Mouse (Mus musculus): ENCODE measurements around the gene Arhgef3.

Arhgef3 gene

GRCm38 (mm10) chr14:27164639-27165038 lies 49.9 kb downstream of the Arhgef3 start:
- DNase-seq (ENCODE audit: low read depth, low spot score): no peak

DNA sequence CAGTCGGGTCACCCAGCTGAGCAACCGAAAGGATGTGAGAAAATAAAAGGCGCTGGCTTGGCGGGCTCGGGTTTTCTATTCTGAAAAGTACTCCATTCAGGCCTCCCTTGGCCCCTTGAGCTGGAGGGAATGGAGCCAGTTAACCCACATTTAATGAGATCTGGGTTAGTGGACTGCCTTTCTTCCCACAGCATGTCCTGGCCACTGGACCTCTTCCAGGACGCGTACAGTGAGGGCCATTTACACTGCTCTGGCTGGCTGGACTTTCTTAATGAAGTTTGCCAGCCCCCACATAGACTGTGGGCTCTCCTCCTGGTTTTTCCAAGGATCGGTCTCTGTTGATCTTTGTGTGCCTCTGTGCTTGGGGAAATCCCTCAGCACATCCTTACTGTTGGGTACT lies 52.1 kb downstream of the Arhgef3 start:
- DNase-seq (ENCODE audit: low read depth, low spot score): no peak

GRCm38 (mm10) chr14:27167177-27167576 lies 52.5 kb downstream of the Arhgef3 start:
- DNase-seq (ENCODE audit: low read depth, low spot score): no peak

GRCm38 (mm10) chr14:27168387-27168786 lies 53.7 kb downstream of the Arhgef3 start:
- no peak for DNase-seq (ENCODE audit: low read depth, low spot score)

DNA sequence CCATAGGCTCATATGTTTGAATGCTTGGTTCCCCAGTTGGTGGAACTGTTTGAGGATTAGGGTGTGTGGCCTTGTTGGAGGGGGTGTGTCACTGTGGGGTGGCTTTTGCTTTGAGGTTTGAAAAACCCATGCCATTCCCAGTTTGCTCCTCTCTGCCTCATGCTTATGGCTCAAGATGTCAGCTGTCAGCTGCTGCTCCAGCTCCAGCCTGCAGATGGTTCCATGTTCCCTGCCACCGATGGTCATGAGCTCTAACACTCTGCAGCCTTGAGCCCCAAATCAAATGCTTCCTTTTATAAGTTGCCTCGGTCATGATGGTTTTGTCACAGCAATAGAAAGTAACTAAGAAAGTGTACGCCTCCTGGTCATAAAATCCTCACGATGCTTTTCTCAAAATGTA lies 54.6 kb downstream of the Arhgef3 start:
- no peak for DNase-seq (ENCODE audit: low read depth, low spot score)

DNA sequence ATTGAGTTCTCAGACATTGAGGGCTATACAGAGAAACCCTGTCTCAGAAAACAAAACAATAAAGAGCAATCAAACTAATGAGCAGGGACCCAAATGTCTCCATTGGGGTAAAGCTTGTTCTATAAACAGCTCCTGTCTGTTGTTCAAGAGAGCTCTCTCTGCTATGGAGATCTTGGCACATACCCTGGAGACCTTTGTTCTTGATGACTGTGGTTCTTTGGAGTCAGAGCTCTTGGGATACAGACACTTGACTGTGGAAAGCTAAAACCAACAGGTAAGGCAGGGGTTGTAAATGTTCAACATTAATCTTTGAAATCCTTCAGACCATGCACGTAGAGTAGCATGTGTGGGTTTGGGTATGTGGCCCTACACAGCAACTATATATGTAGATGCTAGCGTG lies 55.7 kb downstream of the Arhgef3 start:
- no peak for DNase-seq (ENCODE audit: low read depth, low spot score)

- no peak for DNase-seq (ENCODE audit: low read depth, low spot score)
Observed at GRCm38 (mm10) chr14:27171175-27171830, 56.6 kb downstream of the Arhgef3 start.

DNA sequence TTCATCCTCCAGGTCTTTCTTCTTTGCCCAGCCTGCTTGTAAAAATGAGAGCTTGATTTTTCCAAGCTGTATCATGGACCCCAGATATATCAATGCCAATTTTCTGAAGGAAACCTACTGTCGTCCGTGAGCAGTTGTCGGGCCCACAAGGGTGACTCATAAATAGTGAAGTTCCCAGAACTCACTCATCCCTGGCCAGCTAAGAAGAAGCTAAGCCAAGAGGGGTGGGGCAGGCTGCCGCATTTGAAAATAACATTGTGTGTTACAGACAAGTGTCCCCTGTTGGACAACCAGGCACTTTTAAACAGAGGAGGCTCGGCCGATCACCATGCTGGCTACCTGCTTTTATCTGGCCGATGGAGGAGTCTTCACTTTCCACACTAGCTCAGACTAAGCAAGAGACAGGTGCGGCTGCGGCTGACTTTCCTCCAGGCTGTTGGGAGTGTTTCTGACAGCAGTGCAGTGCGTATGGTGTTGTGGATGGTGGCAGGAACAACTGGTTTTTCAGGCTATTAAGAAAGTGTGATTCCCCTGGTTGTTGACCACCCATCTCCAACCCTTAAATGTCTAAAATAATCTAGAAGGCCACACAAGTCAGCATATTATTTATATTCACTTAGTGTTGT lies 58.6 kb downstream of the Arhgef3 start:
- DNase-seq (ENCODE audit: low read depth, low spot score): no peak

DNA sequence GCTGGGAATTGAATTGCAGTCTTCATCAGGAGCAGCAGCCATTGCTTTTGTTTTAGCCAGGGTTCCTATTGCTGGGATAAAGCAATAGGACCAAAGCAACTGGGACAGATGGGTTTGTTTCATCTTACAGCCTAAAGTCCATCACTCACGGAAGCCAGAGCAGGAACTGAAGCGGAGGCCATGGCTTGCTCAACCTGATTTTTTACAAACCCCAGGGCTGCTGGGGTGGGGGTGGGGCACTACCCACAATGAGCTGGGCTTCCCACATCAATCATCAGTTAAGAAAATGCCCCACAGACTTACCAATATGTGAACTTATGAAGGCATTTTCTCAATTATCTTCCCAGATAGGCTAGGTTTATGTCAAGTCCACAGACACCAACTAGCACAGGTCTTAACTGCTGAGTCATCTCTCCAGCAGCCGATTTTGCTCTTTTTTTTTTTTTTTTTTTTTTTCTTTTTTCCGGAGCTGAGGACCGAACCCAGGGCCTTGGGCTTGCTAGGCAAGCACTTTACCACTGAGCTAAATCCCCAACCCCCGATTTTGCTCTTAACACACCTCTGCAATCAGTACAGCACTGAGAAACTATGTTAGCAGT lies 59.6 kb downstream of the Arhgef3 start:
- no peak for DNase-seq (ENCODE audit: low read depth, low spot score)

- no peak for DNase-seq (ENCODE audit: low read depth, low spot score)
Observed at GRCm38 (mm10) chr14:27174831-27175301, 60.2 kb downstream of the Arhgef3 start.

- no peak for DNase-seq (ENCODE audit: low read depth, low spot score)
Observed at GRCm38 (mm10) chr14:27175343-27175742, 60.6 kb downstream of the Arhgef3 start.

DNA sequence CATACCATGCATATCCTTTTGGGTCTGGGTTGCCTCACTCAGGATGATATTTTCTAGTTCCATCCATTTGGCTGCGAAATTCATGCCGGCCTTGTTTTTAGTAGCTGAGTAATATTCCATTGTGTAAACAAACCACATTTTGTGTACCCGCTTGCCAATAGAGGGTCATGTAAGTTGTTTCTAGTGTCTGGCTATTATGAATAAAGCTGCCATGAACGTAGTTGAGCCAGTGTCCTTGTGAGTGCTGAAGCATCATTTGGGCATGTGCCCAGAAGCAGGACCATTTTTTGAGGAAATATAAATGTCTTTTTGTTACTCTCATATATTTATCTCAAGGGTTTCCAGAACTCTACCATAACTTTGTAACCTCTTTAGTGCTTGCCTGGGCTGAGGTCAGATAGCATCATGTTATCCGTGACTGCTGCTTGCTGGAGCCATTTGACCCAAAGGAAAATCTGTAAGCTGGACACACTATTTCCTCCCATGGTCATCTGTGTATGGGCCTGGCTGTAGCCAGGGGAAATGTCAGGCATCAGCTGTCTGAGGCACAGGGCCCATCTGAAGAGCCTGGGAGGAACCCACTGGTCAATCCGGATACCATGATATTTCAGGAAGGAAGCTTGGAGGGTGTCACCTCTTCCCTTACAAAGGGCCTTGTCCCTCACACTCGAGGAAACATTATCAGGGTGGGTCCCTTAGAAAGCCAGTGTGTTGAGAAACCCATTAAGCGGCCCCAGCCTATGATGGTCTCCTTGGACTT lies 63.3 kb downstream of the Arhgef3 start:
- no peak for DNase-seq (ENCODE audit: low read depth, low spot score)

DNA sequence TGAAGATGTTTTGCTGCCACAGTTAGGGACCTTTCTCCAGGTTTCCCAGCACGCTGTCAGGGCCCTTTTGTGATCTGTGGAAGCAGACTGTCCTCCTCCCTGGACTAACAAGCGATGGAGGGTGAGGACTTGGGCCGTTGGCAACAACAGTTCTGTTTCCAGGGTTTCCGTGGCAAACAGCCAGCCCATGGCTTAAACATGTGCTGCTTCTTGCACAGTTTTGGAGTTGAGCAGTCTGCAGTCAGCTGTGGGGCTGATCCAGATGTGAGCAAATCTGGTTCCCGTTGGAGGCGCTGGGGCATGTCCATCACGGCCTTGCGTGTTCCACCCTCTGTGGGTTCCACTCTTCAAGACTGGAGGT lies 63.8 kb downstream of the Arhgef3 start:
- no peak for DNase-seq (ENCODE audit: low read depth, low spot score)

DNA sequence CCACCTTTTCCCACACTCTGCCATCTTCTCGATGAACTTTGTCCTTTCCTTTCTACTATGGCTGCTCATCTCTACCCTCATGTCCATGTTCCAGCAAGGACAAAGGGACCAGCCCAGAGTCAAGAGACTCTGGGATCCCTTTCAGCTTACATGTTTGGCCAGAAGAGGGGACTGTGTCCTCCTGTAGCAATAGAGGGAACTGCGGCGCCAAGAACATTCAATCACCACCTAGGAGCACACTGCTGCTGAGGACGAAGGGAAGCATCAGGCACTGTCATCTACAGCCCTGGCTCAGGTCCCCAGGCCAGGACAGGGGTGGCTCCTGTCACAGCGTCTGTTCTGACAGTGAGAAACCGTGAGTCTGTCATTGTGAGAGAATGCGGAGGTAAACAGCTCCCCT lies 65.1 kb downstream of the Arhgef3 start:
- DNase-seq (ENCODE audit: low read depth, low spot score): no peak

DNA sequence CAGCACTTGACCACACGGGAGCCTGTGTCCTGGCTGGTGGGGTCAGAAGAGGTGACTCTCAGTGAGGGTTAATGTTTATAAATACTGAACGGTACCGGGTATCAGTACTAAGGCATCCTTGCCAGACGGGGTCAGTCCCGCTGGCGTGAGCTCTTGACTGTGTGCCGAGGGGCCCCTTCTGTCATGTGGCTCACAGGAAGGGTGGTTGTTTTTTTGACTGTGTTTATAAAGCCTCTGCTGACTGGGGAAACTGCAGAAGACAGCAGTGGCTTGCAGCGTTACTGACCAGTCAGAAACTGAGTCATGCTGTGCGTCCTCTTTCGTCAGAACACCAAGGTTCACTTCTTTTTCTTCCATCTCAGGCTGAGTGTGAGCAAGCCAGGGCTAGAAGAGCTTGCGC lies 67.4 kb downstream of the Arhgef3 start:
- no peak for DNase-seq (ENCODE audit: low read depth, low spot score)

DNA sequence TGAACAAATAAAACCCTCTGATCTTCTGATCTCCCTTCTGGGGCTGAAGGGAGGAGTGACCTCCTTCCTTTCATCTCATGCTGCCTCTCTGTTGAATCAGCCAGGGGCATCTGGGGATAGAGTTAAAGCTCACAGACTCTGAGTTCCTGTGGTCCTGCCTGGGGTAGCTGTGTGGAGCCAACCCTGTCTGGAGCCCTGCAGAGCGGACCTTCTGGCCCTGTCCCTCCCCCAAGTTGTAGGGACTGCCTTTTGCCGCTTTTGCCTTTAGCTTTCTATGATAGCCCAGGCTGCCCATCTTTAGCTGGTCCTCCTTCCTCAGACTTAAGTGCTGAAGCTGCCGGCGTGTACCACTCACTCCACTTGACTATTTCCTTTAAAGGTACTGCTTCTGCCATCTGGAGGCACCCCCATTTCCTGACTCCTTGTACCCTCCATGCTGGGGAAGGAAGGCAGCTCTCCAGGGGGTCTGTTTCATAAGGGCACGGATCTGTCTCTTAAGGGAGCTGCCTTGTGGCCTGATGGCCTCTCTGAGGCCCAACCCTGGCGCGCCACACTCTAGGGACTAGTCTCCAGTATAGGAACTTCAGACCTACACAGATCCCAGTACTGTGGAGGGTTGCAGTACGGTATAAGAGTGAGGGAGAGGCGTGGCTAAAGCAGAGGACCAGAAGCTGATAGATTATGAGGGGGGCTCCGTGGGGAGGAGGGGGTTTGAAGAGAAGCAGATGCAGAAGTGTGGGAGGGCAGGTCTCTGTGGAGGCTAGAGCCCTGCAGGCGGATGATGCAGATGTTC lies 68.1 kb downstream of the Arhgef3 start:
- DNase-seq (ENCODE audit: low read depth, low spot score): no peak

DNA sequence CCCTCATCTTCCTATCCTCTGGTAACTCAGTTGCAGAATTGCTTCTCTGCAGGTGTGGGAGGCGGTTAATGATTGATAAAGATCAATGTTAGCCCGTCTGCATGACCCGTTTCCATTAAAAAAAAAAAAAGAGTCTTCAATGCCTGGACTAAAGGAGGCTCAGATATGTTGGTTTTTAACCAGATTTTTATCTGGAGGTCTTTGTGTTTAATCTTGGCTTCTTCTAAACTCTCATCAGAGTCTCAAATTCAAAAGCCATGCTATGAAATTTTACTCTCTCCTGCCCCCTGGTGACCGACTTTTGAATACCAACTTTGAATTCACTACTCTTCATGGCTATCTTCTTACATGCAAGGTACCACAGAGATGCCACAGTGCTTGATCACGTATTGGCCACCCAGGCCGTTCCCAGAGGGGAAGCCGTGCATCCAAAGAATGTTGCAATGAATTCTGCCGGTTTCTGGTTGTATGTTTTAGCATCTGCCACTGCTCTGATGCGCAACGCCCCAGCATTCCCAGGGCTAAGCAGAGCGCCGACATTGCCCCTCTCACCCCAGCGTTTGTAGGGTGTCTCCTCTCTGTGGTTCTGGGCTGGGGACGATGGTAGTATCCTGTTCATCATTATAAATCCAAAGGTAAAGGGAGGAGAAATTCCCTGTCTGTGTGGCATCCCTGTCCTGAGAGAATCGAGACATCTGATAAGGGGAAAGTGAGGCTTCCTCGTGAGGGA lies 69.0 kb downstream of the Arhgef3 start:
- peak; percentile 75 for DNase-seq (ENCODE audit: low read depth, low spot score)

GRCm38 (mm10) chr14:27185902-27186301 lies 71.2 kb downstream of the Arhgef3 start:
- DNase-seq (ENCODE audit: low read depth, low spot score): no peak

DNA sequence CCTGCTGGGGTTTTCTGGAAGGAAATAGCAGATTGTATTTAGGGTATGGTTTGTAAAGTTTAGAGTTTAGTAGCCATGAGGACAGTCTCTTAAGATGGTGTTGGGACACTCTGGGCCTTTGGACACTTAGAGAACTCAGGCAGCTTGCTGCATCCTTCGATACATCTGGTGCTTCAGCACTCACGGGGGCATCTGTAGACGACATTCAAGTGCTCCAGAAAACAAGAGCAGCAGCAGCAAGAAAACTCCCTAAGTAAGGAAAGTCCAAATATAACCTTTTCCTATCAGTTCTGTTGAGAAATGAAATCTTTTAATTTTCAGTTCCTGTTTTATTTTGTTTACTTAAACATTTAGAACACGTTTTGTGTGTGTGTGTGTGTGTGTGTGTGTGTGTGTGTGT lies 71.9 kb downstream of the Arhgef3 start:
- DNase-seq (ENCODE audit: low read depth, low spot score): no peak

GRCm38 (mm10) chr14:27187025-27187424 lies 72.3 kb downstream of the Arhgef3 start:
- peak; percentile 79 for DNase-seq (ENCODE audit: low read depth, low spot score)

GRCm38 (mm10) chr14:27187885-27188284 lies 73.2 kb downstream of the Arhgef3 start:
- no peak for DNase-seq (ENCODE audit: low read depth, low spot score)
